Mouse (Mus musculus) CH12.LX (cell line): ENCODE measurements around the gene 2210011C24Rik. TPM values are rescaled to one million over a fixed set of nuclear protein-coding genes. Genes with fewer than 3 reads are reported as not detected.

Source experiments
- DNase-seq: peaks from one replicate; pipeline ENCODE4 v3.0.0-alpha.2; 2013; ENCODE audit errors: extremely low read depth
- H3K27ac ChIP-seq: 2 replicates; pipeline ENCODE4 v1.5.1; 2012; ENCODE audit warnings: low read depth, mild to moderate bottlenecking, control low read depth, moderate library complexity; ENCODE audit not compliant: insufficient read depth
- H3K27me3 ChIP-seq: replicated peaks from 2 replicates; pipeline ENCODE3; 2012; ENCODE audit warnings: inconsistent platforms
- H3K36me3 ChIP-seq, 2 experiments: replicated peaks in 1 of 2; 2 replicates each; pipeline versions ENCODE3 to v1.6.1; 2012; ENCODE audit warnings: inconsistent platforms in 1 of 2, low read length in 1 of 2, mild to moderate bottlenecking in 1 of 2, mixed read lengths in 1 of 2, moderate library complexity in 1 of 2; ENCODE audit not compliant: control insufficient read depth in 1 of 2, insufficient read depth in 1 of 2
- H3K4me1 ChIP-seq, 2 experiments: 2 replicates each; pipeline ENCODE4 v1.6.1; 2012; ENCODE audit warnings: inconsistent platforms in 1 of 2, moderate library complexity in 1 of 2; ENCODE audit not compliant: insufficient read depth in 2 of 2, control insufficient read depth in 1 of 2
- H3K4me2 ChIP-seq: 2 replicates; pipeline ENCODE4 v1.6.1; 2012; ENCODE audit warnings: low read depth, mild to moderate bottlenecking, control low read depth; ENCODE audit not compliant: poor library complexity, insufficient read depth, severe bottlenecking
- H3K4me3 ChIP-seq, 3 experiments: fragments of 150-350 bp in 1 of 3; sonication (generic) in 1 of 3; replicated peaks in 1 of 3; 2 replicates each; pipeline versions ENCODE3 to v1.5.1; 2011 to 2012; ENCODE audit warnings: low read depth in 2 of 3, low read length in 2 of 3, mild to moderate bottlenecking in 2 of 3, moderate library complexity in 2 of 3, control low read depth in 1 of 3, improper control_type of control experiment in 1 of 3, inconsistent platforms in 1 of 3, mixed read lengths in 1 of 3; ENCODE audit not compliant: poor library complexity in 1 of 3
- H3K79me2 ChIP-seq: replicated peaks from 2 replicates; pipeline ENCODE4 v1.6.1; 2012; ENCODE audit warnings: mild to moderate bottlenecking, moderate library complexity; ENCODE audit not compliant: control insufficient read depth, poor library complexity, insufficient read depth, severe bottlenecking; ENCODE audit errors: extremely low read depth
- H3K9ac ChIP-seq: 2 replicates; pipeline ENCODE4 v1.6.1; 2012; ENCODE audit warnings: low read depth, mild to moderate bottlenecking, control low read depth, moderate library complexity; ENCODE audit not compliant: insufficient read depth
- H3K9me3 ChIP-seq: replicated peaks from 2 replicates; pipeline ENCODE3; 2012; ENCODE audit warnings: low read length, inconsistent platforms, mixed read lengths
- CTCF ChIP-seq, 2 experiments: IDR thresholded peaks in 1 of 2; conservative IDR thresholded peaks in 1 of 2; 2 replicates each; pipeline ENCODE4 v1.5.1; 2011 to 2012; ENCODE audit warnings: low read depth in 2 of 2, low read length in 2 of 2, improper control_type of control experiment in 1 of 2, inconsistent platforms in 1 of 2, mild to moderate bottlenecking in 1 of 2, moderate library complexity in 1 of 2
- ELF1 ChIP-seq: IDR thresholded peaks from 2 replicates; pipeline ENCODE4 v1.6.1; 2014; ENCODE audit warnings: low read depth, mild to moderate bottlenecking, inconsistent platforms, low read length, improper control_type of control experiment
- MXI1 ChIP-seq: IDR thresholded peaks from 2 replicates; pipeline ENCODE4 v1.6.1; 2011; ENCODE audit warnings: mild to moderate bottlenecking, low read depth, low read length, improper control_type of control experiment
- NELFE ChIP-seq: IDR thresholded peaks from 2 replicates; pipeline ENCODE4 v1.6.1; 2011; ENCODE audit warnings: low read depth, low read length, improper control_type of control experiment
- PAX5 ChIP-seq: IDR thresholded peaks from 2 replicates; pipeline ENCODE4 v1.6.1; 2012; ENCODE audit warnings: low read length, inconsistent platforms, mixed read lengths
- TBP ChIP-seq: conservative IDR thresholded peaks from 2 replicates; pipeline ENCODE4 v1.6.1; 2011; ENCODE audit warnings: low read depth, low read length, improper control_type of control experiment
- ZNF384 ChIP-seq: IDR thresholded peaks from 2 replicates; pipeline ENCODE4 v1.6.1; 2012; ENCODE audit warnings: low read depth, low read length, improper control_type of control experiment, inconsistent platforms
- dilution Hi-C: fragments of 300-500 bp; cut with MboI; formaldehyde crosslinking; loops from 2 replicates; pipeline ENCODE4 v1.14.3; 2020; ENCODE audit warnings: low sequenced_read_pairs; ENCODE audit not compliant: extremely low pct_unique_long_range_greater_than_20kb, extremely low pct_ligation_motif_present
- in situ Hi-C: fragments of 300-500 bp; cut with MboI; formaldehyde crosslinking; loops from 3 replicates; pipeline ENCODE4 v1.14.3; 2019; ENCODE audit warnings: low sequenced_read_pairs, low pct_ligation_motif_present, low pct_unique_long_range_greater_than_20kb, mixed read lengths
- polyA plus RNA-seq: library from polyadenylated mRNA; unstranded; fragments of >175 nt; gene quantifications from 2 replicates; pipeline ENCODE4 v1.2.1, GENCODE M21; 2012; ENCODE audit warnings: low read depth; ENCODE audit not compliant: insufficient read length
- total RNA-seq, 2 experiments: library from RNA; depleted of rRNA; stranded (reverse); fragments of 300-350 nt in 1 of 2; fragments of >200 nt in 1 of 2; gene quantifications; 2 replicates each; pipeline ENCODE4 v1.2.3; 2012 to 2014

The 2210011C24Rik gene
- total and polyA plus RNA-seq, 3 experiments: not detected

- Histone ChIP-seq H3K9ac (no peak within 1 kb of the TSS), H3K27ac (no peak within 1 kb of the TSS), H3K36me3 (no peaks in the 10 kb centered on the region), H3K4me3 (no peak within 1 kb of the TSS), H3K4me1 (no peaks in the 10 kb centered on the region), H3K27me3 (peaks cover 28% of the 10 kb centered on the region), H3K9me3 (peaks cover 3% of the 10 kb centered on the region), H3K79me2 (no peaks in the 10 kb centered on the region), H3K4me2 (no peak within 1 kb of the TSS)
- in situ Hi-C loops: no loop called here
- TF ChIP-seq ELF1: no peak
- no peak for TF ChIP-seq ZNF384
- no peak for TF ChIP-seq CTCF (conservative IDR thresholded peaks at IDR 0.05 in 1 of 2, IDR thresholded peaks at IDR 0.05 in 1 of 2; ENCODE audit: low read depth in 2 of 2, low read length in 2 of 2)
- dilution Hi-C loops: no loop called here
- DNase-seq: no peak
Observed at GRCm38 (mm10) chr8:84021096-84021495, 9.1 kb upstream of the 2210011C24Rik start, which contains the start of gene Palm3. Palm3 (plus strand) TSS chr8:84021471.

DNA sequence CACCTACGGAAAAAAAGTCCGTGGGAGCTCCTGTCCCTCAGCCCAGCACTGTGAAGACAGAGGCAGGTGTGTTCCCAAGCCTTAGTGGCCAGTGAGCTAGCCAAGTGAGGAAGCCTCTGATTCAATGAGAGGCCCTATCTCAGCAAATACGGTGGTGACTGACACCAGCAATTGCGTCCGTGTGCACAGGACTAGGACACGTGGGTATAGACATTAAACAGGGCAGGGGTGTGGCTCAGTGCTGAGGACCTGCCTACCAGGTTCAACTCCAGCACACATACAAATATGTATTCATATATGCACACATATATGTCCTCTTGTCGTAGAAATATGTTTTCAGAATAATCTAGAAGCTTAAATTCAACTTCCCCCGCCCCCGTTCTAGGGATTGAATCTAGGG lies 7.8 kb upstream of the 2210011C24Rik start:
- Histone ChIP-seq H3K4me3 (no peak overlapping the region), H3K36me3 (no peaks in the 10 kb centered on the region), H3K9me3 (peaks cover 6% of the 10 kb centered on the region), H3K79me2 (no peaks in the 10 kb centered on the region), H3K9ac (no peak overlapping the region), H3K27me3 (peaks cover 28% of the 10 kb centered on the region), H3K4me2 (no peak overlapping the region), H3K27ac (no peak overlapping the region), H3K4me1 (no peaks in the 10 kb centered on the region)
- dilution Hi-C loops: no loop called here
- no peak for DNase-seq
- TF ChIP-seq NELFE: no peak
- TF ChIP-seq TBP: no peak
- TF ChIP-seq PAX5: no peak
- in situ Hi-C loops: no loop called here

GRCm38 (mm10) chr8:84015833-84016232 lies 3.9 kb upstream of the 2210011C24Rik start:
- dilution Hi-C loops (no loop called here), in situ Hi-C loops (no loop called here)
- DNase-seq: no peak
- H3K27ac ChIP-seq: no peak overlapping the region
- peaks cover 11% of the 10 kb centered on the region for H3K9me3 ChIP-seq
- H3K9ac ChIP-seq: no peak overlapping the region
- no peaks in the 10 kb centered on the region for H3K79me2 ChIP-seq
- no peak overlapping the region for H3K4me2 ChIP-seq
- no peak overlapping the region for H3K4me3 ChIP-seq
- H3K4me1 ChIP-seq: peaks cover 3 to 8% of the 10 kb centered on the region in 2 experiments; a peak in 3 of 4 replicates
- no peaks in the 10 kb centered on the region for H3K36me3 ChIP-seq
- no peak for TF ChIP-seq MXI1
- peaks cover 36% of the 10 kb centered on the region for H3K27me3 ChIP-seq
